Mouse (Mus musculus) layer of hippocampus, adult 9-10 months (tissue): ENCODE data around the gene Ncoa3.

Experiments used
- DNase-seq: peaks from one replicate; pipeline ENCODE4 v3.0.0; 2022; ENCODE audit warnings: low spot score

Ncoa3 gene

GRCm38 (mm10) chr2:165970767-165971166 lies 21.7 kb upstream of the Ncoa3 start:
- DNase-seq: no peak

- DNase-seq: no peak
Observed at GRCm38 (mm10) chr2:165974383-165974782, 18.1 kb upstream of the Ncoa3 start.

- DNase-seq: no peak
Observed at GRCm38 (mm10) chr2:165976186-165976585, 16.2 kb upstream of the Ncoa3 start.

- no peak for DNase-seq
Observed at GRCm38 (mm10) chr2:165976874-165977273, 15.6 kb upstream of the Ncoa3 start.

GRCm38 (mm10) chr2:165978119-165978518 lies 14.3 kb upstream of the Ncoa3 start:
- DNase-seq: no peak

- DNase-seq: no peak
Observed at GRCm38 (mm10) chr2:165981248-165981977, 11.0 kb upstream of the Ncoa3 start.

- no peak for DNase-seq
Observed at GRCm38 (mm10) chr2:165982512-165983389, 9.7 kb upstream of the Ncoa3 start.

- DNase-seq: no peak
Observed at GRCm38 (mm10) chr2:165984318-165984717, 8.1 kb upstream of the Ncoa3 start.

- DNase-seq: no peak
Observed at GRCm38 (mm10) chr2:165984891-165985290, 7.5 kb upstream of the Ncoa3 start.

GRCm38 (mm10) chr2:165985581-165985980 lies 6.9 kb upstream of the Ncoa3 start:
- DNase-seq: no peak

GRCm38 (mm10) chr2:165986921-165987453 lies 5.4 kb upstream of the Ncoa3 start:
- DNase-seq: no peak

GRCm38 (mm10) chr2:165993173-165993900 lies 901 bp downstream of the Ncoa3 start:
- DNase-seq: no peak

- no peak for DNase-seq
Observed at GRCm38 (mm10) chr2:165994341-165994740, 1.9 kb downstream of the Ncoa3 start.

GRCm38 (mm10) chr2:165995711-165996110 lies 3.3 kb downstream of the Ncoa3 start:
- no peak for DNase-seq

- no peak for DNase-seq
Observed at GRCm38 (mm10) chr2:165996130-165996529, 3.7 kb downstream of the Ncoa3 start.

- DNase-seq: no peak
Observed at GRCm38 (mm10) chr2:165997256-165997967, 5.0 kb downstream of the Ncoa3 start.

GRCm38 (mm10) chr2:165998969-165999368 lies 6.5 kb downstream of the Ncoa3 start:
- DNase-seq: no peak

- DNase-seq: no peak
Observed at GRCm38 (mm10) chr2:165999790-166000189, 7.4 kb downstream of the Ncoa3 start.

GRCm38 (mm10) chr2:166000242-166000641 lies 7.8 kb downstream of the Ncoa3 start:
- no peak for DNase-seq

- DNase-seq: no peak
Observed at GRCm38 (mm10) chr2:166000769-166001168, 8.3 kb downstream of the Ncoa3 start.

GRCm38 (mm10) chr2:166001362-166001761 lies 8.9 kb downstream of the Ncoa3 start:
- DNase-seq: no peak

GRCm38 (mm10) chr2:166001768-166002167 lies 9.3 kb downstream of the Ncoa3 start:
- no peak for DNase-seq
